8 mouse cellular contexts compared by ENCODE assay signal in genomic region chr1:155082965-155083268, GRCm38 (mm10). TPM values are rescaled to one million over a fixed set of nuclear protein-coding genes. Genes with fewer than 3 reads are reported as not detected.
DNase-seq lines count a peak whose midpoint lies in the region; ATAC-seq and TF ChIP-seq lines count a peak whose summit lies in the region.

No protein-coding gene starts in this region.

- H3K9me3 ChIP-seq in heart, embryonic 15.5 days (replicated peaks) = no peaks in the 10 kb centered on the region
- no peaks in the 10 kb centered on the region for H3K9me3 ChIP-seq in limb, embryonic 14.5 days (ENCODE audit: control insufficient read depth, low read length)
- H3K9me3 ChIP-seq in neural tube, embryonic 13.5 days = no peaks in the 10 kb centered on the region

- no peaks in the 10 kb centered on the region for H3K36me3 ChIP-seq in testis, adult 2 months (ENCODE audit: control insufficient read depth, insufficient read depth, low read length)
- no peaks in the 10 kb centered on the region for H3K36me3 ChIP-seq in heart, embryonic 15.5 days
- no peaks in the 10 kb centered on the region for H3K36me3 ChIP-seq in limb, embryonic 14.5 days (ENCODE audit: control insufficient read depth, insufficient read depth, low read length)
- no peaks in the 10 kb centered on the region for H3K36me3 ChIP-seq in neural tube, embryonic 13.5 days

- DNase-seq in cerebellum, adult 11-12 months = peak; percentile 64
- DNase-seq in cerebellum, adult 11 months = no peak
- no peak for DNase-seq in testis, postnatal 14 days (ENCODE audit: low spot score)
- DNase-seq in limb, embryonic 14.5 days (ENCODE audit: low spot score) = peak; percentile 71
- DNase-seq in layer of hippocampus, adult 18-20 months (ENCODE audit: low spot score in 2 of 2) = no peak

- peak overlapping the region; percentile 70 for H3K9ac ChIP-seq in heart, embryonic 15.5 days
- peak overlapping the region; percentile 70 for H3K9ac ChIP-seq in limb, embryonic 14.5 days (ENCODE audit: low read depth, low read length, severe bottlenecking)
- H3K9ac ChIP-seq in neural tube, embryonic 13.5 days = peak overlapping the region; percentile 76

- ATAC-seq in heart, embryonic 15.5 days (replicated peaks; ENCODE audit: insufficient number of reproducible peaks, insufficient read depth, low FRiP score, low read depth) = peak; percentile 14
- peak; percentile 50; the same call in 1 of the 2 replicates for ATAC-seq in limb, embryonic 14.5 days (ENCODE audit: low FRiP score, low read depth)
- peak; percentile 71; the same call in 1 of the 2 replicates for ATAC-seq in neural tube, embryonic 13.5 days (ENCODE audit: low read depth)

- no peak for TF ChIP-seq CTCF in testis, adult 2 months (IDR thresholded peaks at IDR 0.05; ENCODE audit: control insufficient read depth, insufficient read depth, insufficient replicate concordance, low read depth, low read length)

- 3% methylated on average over 18 of the region's 18 CpGs for WGBS in heart, embryonic 15.5 days
- WGBS in limb, embryonic 14.5 days = 0% methylated on average over 3 of the region's 18 CpGs
- WGBS in neural tube, embryonic 13.5 days = under 1% methylated on average over 18 of the region's 18 CpGs

- H3K4me2 ChIP-seq in heart, embryonic 15.5 days = peak overlapping the region; percentile 87
- peak overlapping the region; percentile 86 for H3K4me2 ChIP-seq in limb, embryonic 14.5 days (replicated peaks; ENCODE audit: low read depth, low read length, severe bottlenecking)
- H3K4me2 ChIP-seq in neural tube, embryonic 13.5 days = peak overlapping the region; percentile 63

- H3K4me1 ChIP-seq in testis, adult 2 months (ENCODE audit: control insufficient read depth, insufficient read depth, low read length) = peaks cover 22% of the 10 kb centered on the region
- peaks cover 49% of the 10 kb centered on the region for H3K4me1 ChIP-seq in heart, embryonic 15.5 days (replicated peaks)
- peaks cover 49% of the 10 kb centered on the region for H3K4me1 ChIP-seq in limb, embryonic 14.5 days (ENCODE audit: control insufficient read depth, insufficient read depth, low read length)
- H3K4me1 ChIP-seq in neural tube, embryonic 13.5 days (replicated peaks) = peaks cover 70% of the 10 kb centered on the region

- peak overlapping the region; percentile 87 for H3K4me3 ChIP-seq in testis, adult 2 months (ENCODE audit: control insufficient read depth, low read depth, low read length)
- peak overlapping the region; percentile 55 for H3K4me3 ChIP-seq in heart, embryonic 15.5 days
- H3K4me3 ChIP-seq in limb, embryonic 14.5 days (replicated peaks; ENCODE audit: low read length) = peak overlapping the region; percentile 47
- peak overlapping the region; percentile 41 for H3K4me3 ChIP-seq in neural tube, embryonic 13.5 days

- H3K27me3 ChIP-seq in testis, adult 2 months (ENCODE audit: control insufficient read depth, insufficient read depth, low read length) = no peaks in the 10 kb centered on the region
- no peaks in the 10 kb centered on the region for H3K27me3 ChIP-seq in heart, embryonic 15.5 days
- H3K27me3 ChIP-seq in limb, embryonic 14.5 days (ENCODE audit: control insufficient read depth, insufficient read depth, low read length) = no peaks in the 10 kb centered on the region
- no peaks in the 10 kb centered on the region for H3K27me3 ChIP-seq in neural tube, embryonic 13.5 days

- no peak for TF ChIP-seq POLR2A in testis, adult 2 months (IDR thresholded peaks at IDR 0.05; ENCODE audit: control insufficient read depth, low read depth, low read length)
- peak; percentile 26; the same call in 1 of the 2 replicates for TF ChIP-seq POLR2A in limb, embryonic 14.5 days (IDR thresholded peaks at IDR 0.05; ENCODE audit: borderline replicate concordance, extremely low read depth, insufficient read depth, insufficient read length)

- H3K27ac ChIP-seq in testis, adult 2 months (ENCODE audit: control insufficient read depth, insufficient read depth, low read depth, low read length) = peak overlapping the region; percentile 80
- peak overlapping the region; percentile 93 for H3K27ac ChIP-seq in heart, embryonic 15.5 days
- H3K27ac ChIP-seq in limb, embryonic 14.5 days (replicated peaks; ENCODE audit: low read depth, low read length) = peak overlapping the region; percentile 98
- peak overlapping the region; percentile 99 for H3K27ac ChIP-seq in neural tube, embryonic 13.5 days (replicated peaks)

RNA-seq across cellular contexts. Expression of gene Ier5, which starts 16.5 kb away (rescaled TPM):
- polyA plus RNA-seq in testis, adult 2 months (2012; rRNA removed) = 5.3 and 5.8 TPM in 2 replicates
- 5.0 and 5.5 TPM in 2 replicates for polyA plus RNA-seq in heart, embryonic 15.5 days (2015; fragmentation: Nextera tagmentation; extraction: Ambion mirVana)
- polyA plus RNA-seq in limb, embryonic 14.5 days (2012; rRNA removed) = 25.1 and 25.3 TPM in 2 replicates
- polyA plus RNA-seq in limb, embryonic 14.5 days (2014; fragmentation: Nextera tagmentation; extraction: Ambion mirVana) = 13.6 and 16.2 TPM in 2 replicates
- polyA plus RNA-seq in neural tube, embryonic 13.5 days (2015; fragmentation: Nextera tagmentation; extraction: Ambion mirVana) = 7.5 and 7.9 TPM in 2 replicates
- 10 to 100 TPM; 32.3 to 36.2 TPM for total RNA-seq in layer of hippocampus, adult 18-20 months (2021)

Comparison
In these comparisons a context has a peak if more than half of its experiments do, and no peak if none do; other contexts are left out.
1. DNase-seq: peak in cerebellum, adult 11-12 months (single experiment) and limb, embryonic 14.5 days (single experiment); none in cerebellum, adult 11 months (single experiment), testis, postnatal 14 days (single experiment) and layer of hippocampus, adult 18-20 months (0 of 2).
2. ATAC-seq: peak in every context shown above with its lines; median percentile 71 in neural tube, embryonic 13.5 days; 50 in limb, embryonic 14.5 days; 14 in heart, embryonic 15.5 days.
3. Peak in every context shown above with its lines, with median percentiles within 50 percentile points of each other: H3K27ac ChIP-seq, H3K4me3 ChIP-seq, H3K4me2 ChIP-seq and H3K9ac ChIP-seq.